Mouse (Mus musculus) myocyte (in vitro differentiated cells): ENCODE results near the gene Ftsj3.

ENCODE experiments used
- CEBPB ChIP-seq: IDR thresholded peaks from 2 replicates; pipeline ENCODE4 v1.6.1; 2011; ENCODE audit warnings: mild to moderate bottlenecking, moderate library complexity; ENCODE audit not compliant: poor library complexity, insufficient read depth, severe bottlenecking
- E2F4 ChIP-seq: IDR thresholded peaks from one replicate; pipeline ENCODE4 v1.6.1; 2011; ENCODE audit warnings: mild to moderate bottlenecking, control low read depth, moderate library complexity; ENCODE audit not compliant: insufficient read depth
- MAX ChIP-seq: IDR thresholded peaks from one replicate; pipeline ENCODE4 v1.6.1; 2011; ENCODE audit warnings: low read depth, mild to moderate bottlenecking, control low read depth
- MYOD1 ChIP-seq, 3 experiments: IDR thresholded peaks; one replicate each; pipeline ENCODE4 v1.6.1; 2011; ENCODE audit warnings: control low read depth in 2 of 3, low read depth in 2 of 3, mild to moderate bottlenecking in 2 of 3, moderate library complexity in 1 of 3; ENCODE audit not compliant: insufficient read length in 2 of 3, control insufficient read depth in 1 of 3
- MYOG ChIP-seq, 3 experiments: IDR thresholded peaks; one replicate each; pipeline ENCODE4 v1.6.1; 2011; ENCODE audit warnings: control low read depth in 2 of 3, low read depth in 2 of 3, mild to moderate bottlenecking in 2 of 3; ENCODE audit not compliant: insufficient read length in 2 of 3, control insufficient read depth in 1 of 3, insufficient read depth in 1 of 3
- POLR2A ChIP-seq: IDR thresholded peaks from one replicate; pipeline ENCODE4 v1.6.1; 2011; ENCODE audit warnings: low read depth, mild to moderate bottlenecking, control low read depth, moderate library complexity; ENCODE audit not compliant: insufficient read length
- POLR2AphosphoS2 ChIP-seq: IDR thresholded peaks from one replicate; pipeline ENCODE4 v1.6.1; 2011; ENCODE audit warnings: low read depth, control low read depth; ENCODE audit not compliant: insufficient read length
- REST ChIP-seq: IDR thresholded peaks from one replicate; pipeline ENCODE4 v1.6.1; 2011; ENCODE audit warnings: mild to moderate bottlenecking, control low read depth, moderate library complexity; ENCODE audit not compliant: insufficient read depth, insufficient read length
- TCF12 ChIP-seq: IDR thresholded peaks from one replicate; pipeline ENCODE4 v1.6.1; 2011; ENCODE audit warnings: mild to moderate bottlenecking, control low read depth; ENCODE audit not compliant: poor library complexity, insufficient read depth, severe bottlenecking
- TCF3 ChIP-seq: IDR thresholded peaks from one replicate; pipeline ENCODE4 v1.6.1; 2011; ENCODE audit warnings: low read depth, control low read depth; ENCODE audit not compliant: insufficient read length
- USF1 ChIP-seq: IDR thresholded peaks from one replicate; pipeline ENCODE4 v1.6.1; 2011; ENCODE audit warnings: low read depth, mild to moderate bottlenecking, control low read depth, moderate library complexity

DNA sequence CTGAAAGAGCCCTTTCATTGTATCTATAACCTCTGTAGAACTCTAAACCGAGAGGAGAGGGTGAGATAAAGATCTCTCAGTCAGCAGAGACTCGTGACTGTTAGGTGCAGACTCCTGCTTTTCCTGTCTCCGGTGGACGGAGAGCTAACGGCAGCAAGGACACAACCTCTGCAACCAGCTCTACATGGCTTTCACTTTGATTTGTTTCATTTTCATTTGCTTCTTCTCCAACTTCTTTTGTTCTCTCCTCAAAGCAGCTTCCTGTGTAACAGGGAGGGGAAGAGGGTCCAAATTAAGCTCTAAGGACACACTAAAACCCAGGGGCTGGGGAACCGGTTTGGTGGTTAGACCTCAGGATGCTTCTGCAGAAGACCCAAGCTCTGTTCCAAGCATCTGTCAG, 55.1 kb downstream of the Ftsj3 start:
- TF ChIP-seq POLR2AphosphoS2 (no peak), MAX (no peak), POLR2A (no peak), CEBPB (no peak), E2F4 (no peak), MYOG (IDR thresholded peaks at IDR 0.05; ENCODE audit: control insufficient read depth in 1 of 3, insufficient read depth in 1 of 3, insufficient read length in 2 of 3, low read depth in 2 of 3) (no peak), USF1 (no peak), MYOD1 (IDR thresholded peaks at IDR 0.05; ENCODE audit: control insufficient read depth in 1 of 3, insufficient read length in 2 of 3, low read depth in 2 of 3) (no peak), TCF3 (no peak), REST (no peak), TCF12 (no peak)
